Comparison of ENCODE assay signal across 16 mouse cellular contexts in genomic region chr15:94565854-94566253, GRCm38 (mm10). TPM values are rescaled to one million over a fixed set of nuclear protein-coding genes. Genes with fewer than 3 reads are reported as not detected.
DNase-seq lines count a peak whose midpoint lies in the region; ATAC-seq lines count a peak whose summit lies in the region.
"Had no signal": no experiment of that assay in that cellular context is flagged by ENCODE, and none has a peak within 500 bp of the region (broad histone marks: within the 10 kb centered on the region; RNA-seq: fewer than 3 reads in every experiment).

No protein-coding gene starts in this region.

- H3K9me3 ChIP-seq in liver, embryonic 13.5 days (replicated peaks), result no peaks in the 10 kb centered on the region
- H3K9me3 ChIP-seq: heart, embryonic 10.5 days; limb, embryonic 10.5 days had no signal

- H3K27ac ChIP-seq in liver, embryonic 13.5 days, result no peak overlapping the region
- H3K27ac ChIP-seq: heart, embryonic 10.5 days; limb, embryonic 10.5 days had no signal

- H3K4me1 ChIP-seq in liver, embryonic 13.5 days (replicated peaks), result 0 out of 2 replicates have a peak, but pooled peaks cover 2% of the 10 kb centered on the region
- H3K4me1 ChIP-seq: heart, embryonic 10.5 days had no signal

- H3K4me3 ChIP-seq in liver, embryonic 13.5 days (replicated peaks), result no peak overlapping the region
- H3K4me3 ChIP-seq: heart, embryonic 10.5 days; limb, embryonic 10.5 days had no signal

- DNase-seq in ES-CJ7 (ENCODE audit: low read depth, low spot score), result peak; percentile 88
- DNase-seq in liver, embryonic 13.5 days, result no peak
- no peak for DNase-seq in heart, adult 9 months (ENCODE audit: low spot score in 2 of 2)
- DNase-seq in layer of hippocampus, postnatal 25 days (ENCODE audit: extremely low spot score in 1 of 2, low spot score in 1 of 2), result no peak
- DNase-seq in Muller cell, postnatal 12 days (ENCODE audit: inconsistent ontology term), result no peak
- DNase-seq: adrenal gland, postnatal 36 days; cerebellum, adult 18-20 months; heart, postnatal 4 days; kidney, adult 11 months; lung, embryonic 14.5 days; midbrain, embryonic 14.5 days had no signal

- no peaks in the 10 kb centered on the region for H3K27me3 ChIP-seq in liver, embryonic 13.5 days
- H3K27me3 ChIP-seq: Patski had no signal

- H3K9ac ChIP-seq in liver, embryonic 13.5 days, result no peak overlapping the region
- H3K9ac ChIP-seq: lung, embryonic 14.5 days had no signal

- WGBS in liver, embryonic 13.5 days (ENCODE audit: insufficient replicate concordance), result 54% methylated on average over 9 of the region's 9 CpGs

- H3K36me3 ChIP-seq in liver, embryonic 13.5 days, result no peaks in the 10 kb centered on the region
- H3K36me3 ChIP-seq: heart, embryonic 10.5 days; limb, embryonic 10.5 days had no signal

- peak; percentile 75 for ATAC-seq in activated CD4-positive, CD25-positive, alpha-beta regulatory T cell, adult 4 months
- peak; percentile 64 for ATAC-seq in liver, embryonic 13.5 days (ENCODE audit: low read depth)
- peak; percentile 97 for ATAC-seq in neutrophil, adult 5-6 weeks (ENCODE audit: extremely low read depth, insufficient number of reproducible peaks, low FRiP score, poor library complexity, severe bottlenecking)
- ATAC-seq: Patski had no signal

- no peak overlapping the region for H3K4me2 ChIP-seq in liver, embryonic 13.5 days
- H3K4me2 ChIP-seq: lung, embryonic 14.5 days had no signal

RNA-seq across cellular contexts. Expression of gene Irak4, which starts 22.4 kb away (rescaled TPM):
- polyA plus RNA-seq in activated CD4-positive, CD25-positive, alpha-beta regulatory T cell, adult 4 months (2017; shearing (Covaris generic)), result 10 to 100 TPM; 31.4 to 37.2 TPM
- 3.8 and 4.6 TPM in 2 replicates for polyA plus RNA-seq in liver, embryonic 13.5 days (2015; fragmentation: Nextera tagmentation; extraction: Ambion mirVana)
- total RNA-seq in neutrophil, adult 5-6 weeks (2017), result 60.6 and 67.9 TPM in 2 replicates
- total RNA-seq in layer of hippocampus, postnatal 25 days (2021), result 1 to 10 TPM; 2.0 to 2.3 TPM

RNA-seq across cellular contexts. Expression of gene Pus7l, which starts 22.5 kb away (rescaled TPM):
- polyA plus RNA-seq in activated CD4-positive, CD25-positive, alpha-beta regulatory T cell, adult 4 months (2017; shearing (Covaris generic)), result 1 to 10 TPM; 7.1 to 8.7 TPM
- 5.1 and 5.8 TPM in 2 replicates for polyA plus RNA-seq in liver, embryonic 13.5 days (2015; fragmentation: Nextera tagmentation; extraction: Ambion mirVana)
- 4.5 and 6.4 TPM in 2 replicates for total RNA-seq in neutrophil, adult 5-6 weeks (2017)
- total RNA-seq in layer of hippocampus, postnatal 25 days (2021), result 1 to 10 TPM; 4.3 to 5.3 TPM

RNA-seq across cellular contexts. Expression of gene Twf1, which starts 23.8 kb away (rescaled TPM):
- 10 to 100 TPM; 52.6 to 60.0 TPM for polyA plus RNA-seq in activated CD4-positive, CD25-positive, alpha-beta regulatory T cell, adult 4 months (2017; shearing (Covaris generic))
- polyA plus RNA-seq in liver, embryonic 13.5 days (2015; fragmentation: Nextera tagmentation; extraction: Ambion mirVana), result 32.4 and 34.2 TPM in 2 replicates
- total RNA-seq in neutrophil, adult 5-6 weeks (2017), result 32.4 and 36.1 TPM in 2 replicates
- 10 to 100 TPM; 49.2 to 53.3 TPM for total RNA-seq in layer of hippocampus, postnatal 25 days (2021)

Comparison
In these comparisons a context has a peak if more than half of its experiments do, and no peak if none do; other contexts are left out.
1. RNA of gene Irak4, which starts 22.4 kb away (total RNA-seq): 60.6 to 67.9 TPM in neutrophil, adult 5-6 weeks; 2.0 to 2.3 TPM in layer of hippocampus, postnatal 25 days; every median in the first group is over 10 times any median in the second.
2. Peak in every context shown above with its lines, with median percentiles within 50 percentile points of each other: ATAC-seq.